Mouse (Mus musculus) yolk sac, embryonic 10.5 days (tissue): ENCODE measurements around the gene Tnnt2.

ENCODE experiments used
- DNase-seq: peaks from one replicate; pipeline ENCODE4 v3.0.0-alpha.2; 2017; ENCODE audit warnings: low spot score

Tnnt2 gene

DNA sequence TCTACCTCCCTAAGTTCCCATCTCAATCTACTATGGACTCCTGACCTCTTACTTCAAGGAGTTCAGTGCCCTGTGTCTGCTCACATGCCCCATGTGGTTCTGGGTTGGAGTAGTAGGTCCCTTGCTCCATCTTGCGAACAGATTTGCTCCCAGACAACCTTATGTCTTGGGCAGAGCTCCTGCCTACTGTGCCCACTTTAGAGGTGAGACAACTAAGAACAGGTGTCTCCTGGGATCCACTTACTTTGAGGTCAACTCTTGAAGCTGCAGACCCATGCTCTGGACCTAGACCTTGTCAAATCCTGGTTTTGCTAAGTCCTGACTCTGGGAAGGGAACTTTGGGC is 19.2 kb downstream of the Tnnt2 start:
- DNase-seq, result no peak

DNA sequence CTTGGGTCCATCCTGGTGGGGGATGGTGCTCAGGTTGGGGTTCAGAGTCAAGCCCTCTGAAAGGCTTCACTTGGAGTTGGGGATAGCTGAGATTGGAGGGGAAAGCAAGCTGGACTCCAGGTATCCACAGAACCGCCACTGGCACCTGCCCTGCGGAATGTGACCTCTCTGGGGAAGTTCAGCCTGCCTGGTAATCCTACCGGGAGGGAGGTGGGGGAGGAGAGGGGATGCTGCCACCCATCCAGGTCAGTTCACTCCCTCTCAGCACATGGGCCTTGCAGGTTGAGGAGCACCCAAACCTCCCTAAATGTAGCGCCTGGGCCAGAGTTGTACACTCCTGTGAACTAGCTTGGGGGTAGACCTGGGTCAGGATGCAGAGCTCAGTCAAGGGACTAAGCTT is 19.9 kb downstream of the Tnnt2 start:
- no peak for DNase-seq

DNA sequence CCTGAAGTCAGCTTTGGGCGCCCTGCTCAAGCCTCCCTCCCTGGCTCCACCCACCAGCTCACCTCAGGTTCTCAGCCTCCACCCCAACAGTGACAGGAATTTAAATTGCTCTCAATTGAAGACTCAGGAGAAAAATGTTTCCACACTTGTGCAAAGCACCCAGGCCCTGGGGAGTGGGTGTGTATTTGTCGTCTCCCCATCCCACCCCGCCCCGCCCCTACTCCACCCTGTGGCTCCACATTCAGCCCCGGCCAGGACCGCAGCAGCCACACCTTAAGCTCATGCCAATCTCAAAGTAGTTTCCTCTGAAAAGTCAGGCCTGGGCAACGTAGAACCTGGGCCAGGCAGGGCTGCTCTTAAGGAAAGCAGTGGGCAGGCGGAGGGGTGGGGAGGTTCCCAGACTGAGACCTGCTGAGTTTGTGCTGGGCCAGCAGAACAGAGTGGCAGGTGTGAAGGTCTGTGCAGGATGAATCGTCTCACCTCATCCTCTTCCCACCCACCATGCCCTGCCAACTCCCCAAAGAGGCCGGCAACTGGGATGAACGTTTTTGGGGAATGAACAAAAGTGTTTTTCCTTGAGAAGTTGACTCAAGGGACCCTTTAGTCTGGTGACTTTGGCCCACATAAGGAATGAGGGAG is 21.1 kb downstream of the Tnnt2 start:
- DNase-seq, result no peak

DNA sequence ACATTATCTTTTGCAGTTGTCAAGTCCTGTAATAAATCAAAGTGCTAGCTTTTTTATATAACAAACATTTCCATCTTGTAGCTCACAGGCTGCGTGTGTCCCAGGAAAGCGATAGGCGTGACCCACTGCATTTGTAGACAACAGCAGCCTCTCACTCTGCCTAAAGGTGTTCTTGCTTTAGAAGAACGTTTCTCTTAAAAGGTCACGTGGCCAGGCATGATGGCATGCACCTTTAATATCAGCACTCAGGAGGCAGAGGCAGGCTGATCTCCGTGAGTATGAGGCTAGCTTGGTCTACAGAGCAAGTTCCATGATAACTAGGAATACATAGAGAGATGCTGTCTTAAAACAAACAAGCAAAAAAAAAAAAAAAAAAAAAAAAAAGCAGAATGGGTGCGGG is 22.4 kb downstream of the Tnnt2 start:
- no peak for DNase-seq

DNA sequence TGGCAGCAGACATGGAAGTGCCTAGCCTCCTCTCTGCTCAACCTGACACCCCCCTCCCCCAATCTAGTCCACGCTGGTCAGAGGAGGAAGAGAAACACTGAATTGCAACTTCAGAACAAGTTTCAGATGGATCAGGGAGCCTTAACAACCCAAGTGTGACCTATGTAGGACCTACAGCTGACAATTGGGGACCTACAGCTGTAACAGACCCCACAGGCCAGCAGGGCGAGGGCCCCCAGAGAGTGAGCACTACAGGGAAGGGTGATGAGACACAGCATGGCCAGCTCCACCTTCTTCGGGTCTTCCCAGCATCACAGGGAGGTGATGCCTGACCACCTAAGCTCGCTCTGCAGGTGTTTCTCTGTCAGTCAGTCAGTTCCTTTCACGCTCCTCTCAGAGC is 24.9 kb downstream of the Tnnt2 start:
- DNase-seq, result no peak

DNA sequence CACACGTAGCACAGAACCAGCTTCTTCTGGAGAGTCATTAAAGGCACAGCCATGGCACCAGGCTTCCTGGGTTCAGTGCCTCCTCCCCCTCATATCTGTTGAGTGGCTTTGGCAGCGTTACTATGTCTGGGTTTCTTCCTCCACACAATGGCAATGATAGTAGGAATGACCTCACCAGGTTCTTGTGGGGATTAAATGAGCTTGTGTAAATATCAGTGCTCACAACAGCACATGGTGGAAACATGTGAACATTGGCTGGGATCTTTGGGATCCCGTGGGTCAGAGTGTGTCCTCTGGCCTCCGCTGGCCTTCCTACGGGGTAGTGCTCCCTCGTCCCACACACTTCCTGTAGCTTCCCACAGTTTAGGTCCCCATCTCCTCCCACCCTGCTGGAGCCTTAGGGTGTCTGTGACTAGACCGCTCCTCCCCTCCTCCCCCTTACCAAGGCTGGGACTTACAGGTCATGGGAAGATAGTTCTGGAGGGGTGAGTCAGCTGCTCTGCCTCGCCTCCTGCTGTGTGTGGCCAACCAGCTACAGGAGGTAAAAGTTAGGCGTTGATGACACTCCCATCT is 25.9 kb downstream of the Tnnt2 start:
- no peak for DNase-seq

DNA sequence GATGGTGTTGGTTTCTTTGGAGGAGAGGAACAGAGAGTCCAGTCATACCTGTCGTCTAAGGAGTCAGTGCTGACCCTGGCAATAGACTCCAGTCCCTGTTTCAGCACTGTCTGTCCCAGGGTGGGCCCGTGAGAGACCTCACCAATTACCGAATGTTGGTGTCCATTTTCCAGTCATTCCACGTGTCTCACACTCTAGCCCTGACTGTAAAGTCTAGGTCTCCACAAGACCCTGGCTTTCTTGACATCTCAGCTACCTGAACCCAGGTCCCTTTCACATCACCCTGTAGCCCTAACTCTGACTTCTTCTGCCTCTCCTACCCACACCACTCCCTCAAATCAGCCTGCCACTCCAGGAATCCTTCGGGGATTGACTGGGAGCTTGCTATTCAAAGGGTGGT is 26.4 kb downstream of the Tnnt2 start:
- no peak for DNase-seq

DNA sequence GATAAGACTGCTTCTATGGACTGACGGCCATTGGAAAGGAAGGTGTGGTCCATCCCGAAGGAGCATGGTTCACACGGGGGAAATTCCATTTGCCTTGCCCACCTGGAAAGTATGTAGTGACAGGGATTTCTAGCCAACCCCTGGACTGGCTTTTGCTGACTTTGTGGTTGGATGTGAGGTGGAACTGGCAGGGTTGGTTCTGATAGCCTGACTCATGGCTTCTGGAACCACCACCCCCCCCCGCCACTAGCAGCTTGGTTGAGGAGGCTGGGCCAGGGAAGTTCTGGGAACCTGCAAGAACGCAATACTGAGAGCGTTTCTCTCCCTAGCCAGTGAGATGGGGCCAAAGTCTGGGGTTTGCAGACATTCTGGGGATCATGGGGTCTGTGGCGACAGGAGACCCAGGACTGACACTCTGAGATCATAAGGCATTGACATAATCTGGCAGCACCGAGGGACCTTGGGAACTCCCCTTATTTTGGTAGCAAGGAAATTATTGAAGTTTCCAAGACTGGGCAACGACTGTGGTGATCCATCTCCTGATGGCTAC is 27.7 kb downstream of the Tnnt2 start:
- DNase-seq, result no peak

DNA sequence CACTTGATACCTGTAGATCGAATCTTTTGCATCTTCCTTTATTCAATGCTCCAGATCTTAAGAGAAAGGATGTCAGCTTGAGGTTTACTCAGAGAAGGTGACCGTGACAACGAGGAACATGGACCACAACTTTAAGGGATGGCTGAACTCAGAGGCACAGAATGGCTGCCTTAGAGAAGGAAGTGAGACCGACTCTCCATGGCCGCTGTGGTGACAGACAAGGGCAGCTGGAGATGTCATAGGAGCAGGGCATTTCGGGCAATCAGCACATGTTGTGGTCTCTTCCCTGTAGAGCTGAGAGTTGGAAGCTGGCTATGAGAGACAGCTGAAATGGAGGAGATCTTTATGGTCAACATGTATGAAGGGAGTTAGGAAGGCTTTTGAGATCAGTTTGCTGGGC is 28.7 kb downstream of the Tnnt2 start:
- no peak for DNase-seq

DNA sequence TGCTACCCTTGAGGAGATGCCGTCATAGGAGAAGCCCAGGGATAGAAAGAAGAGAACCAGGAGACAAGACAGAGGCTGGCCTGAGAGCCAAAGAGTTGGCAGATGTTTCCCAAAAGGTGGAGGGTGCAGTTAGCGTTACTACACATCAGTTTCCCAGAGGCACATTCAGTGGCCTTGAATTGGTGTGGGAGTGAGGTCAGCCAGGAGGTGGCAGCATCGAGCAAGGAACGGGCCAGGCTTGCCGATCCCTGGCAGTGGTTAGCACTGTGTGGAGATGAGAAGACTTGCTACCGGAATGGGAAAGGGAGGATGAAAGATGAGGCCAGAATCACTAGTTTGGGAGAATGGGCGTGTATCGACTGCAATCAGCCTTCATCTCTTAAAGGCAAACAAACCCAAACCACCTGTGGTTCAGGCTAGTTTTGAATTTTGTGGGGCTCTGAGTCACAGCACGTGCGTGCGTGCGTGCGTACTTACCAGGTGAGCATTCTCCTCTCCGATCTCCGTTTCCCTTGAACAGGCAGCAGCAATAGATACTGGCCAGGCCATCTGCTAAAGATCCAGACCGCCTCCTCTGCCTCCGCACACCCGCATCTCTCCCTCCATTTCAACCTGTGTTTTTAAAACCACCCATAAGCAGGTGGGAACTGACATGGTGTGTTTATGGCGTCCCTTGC is 29.5 kb downstream of the Tnnt2 start:
- DNase-seq, result peak; percentile 56

DNA sequence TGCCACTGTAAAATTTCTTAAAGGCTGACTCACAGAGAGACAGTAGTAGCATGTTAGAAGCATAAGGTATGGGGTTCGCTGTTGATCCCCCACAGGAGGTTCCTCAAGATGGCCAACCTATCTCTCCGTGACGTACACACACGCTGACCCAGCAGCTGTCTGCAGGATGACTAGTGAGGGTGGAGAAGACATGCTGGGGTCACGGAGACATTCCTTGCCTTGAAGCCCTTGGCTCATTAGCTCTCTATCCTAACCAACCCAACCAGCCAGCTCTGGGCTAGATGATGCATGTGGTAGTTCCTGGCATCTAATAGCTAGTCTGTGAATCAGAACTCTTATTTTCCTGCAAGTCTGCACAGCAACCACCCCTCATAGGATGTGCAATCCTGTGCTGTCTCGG is 32.4 kb downstream of the Tnnt2 start:
- no peak for DNase-seq

DNA sequence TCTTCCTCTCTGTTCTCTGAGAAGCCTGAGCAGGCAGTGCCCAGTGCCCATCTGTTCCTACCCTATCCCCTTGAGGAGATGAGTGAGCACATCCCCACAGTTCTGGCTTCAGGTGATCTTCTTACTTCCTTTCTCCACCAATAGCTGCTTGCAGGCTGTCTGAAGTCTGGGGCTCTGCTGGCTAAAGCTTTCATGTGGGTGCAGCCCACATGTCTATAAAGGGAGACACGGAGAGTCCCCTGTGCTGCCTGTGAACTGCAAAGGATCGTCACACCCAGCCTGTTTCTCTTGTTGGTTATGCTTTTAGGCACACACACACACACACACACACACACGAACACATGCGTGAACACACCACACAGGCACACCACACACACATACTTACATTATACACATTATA is 36.8 kb downstream of the Tnnt2 start:
- no peak for DNase-seq

DNA sequence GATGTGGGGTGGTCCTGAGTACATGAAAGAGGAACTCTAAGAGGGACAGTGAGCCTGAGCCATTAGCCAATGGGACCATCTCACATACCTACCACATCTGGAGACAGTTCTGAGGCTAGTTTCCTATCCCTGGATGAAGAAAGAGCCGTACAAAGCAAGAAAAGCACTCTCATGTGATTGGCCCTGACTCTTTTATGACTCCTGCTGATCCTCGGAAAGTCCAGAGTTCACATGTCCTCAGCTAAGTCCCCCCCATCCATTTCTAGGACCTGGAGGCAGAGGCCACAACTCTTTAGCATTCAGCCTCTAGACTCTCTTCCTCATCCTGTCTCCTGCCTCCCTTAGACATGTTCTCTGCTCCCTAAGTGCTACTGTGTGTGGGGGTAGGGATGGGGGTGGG is 41.1 kb downstream of the Tnnt2 start:
- DNase-seq, result no peak

DNA sequence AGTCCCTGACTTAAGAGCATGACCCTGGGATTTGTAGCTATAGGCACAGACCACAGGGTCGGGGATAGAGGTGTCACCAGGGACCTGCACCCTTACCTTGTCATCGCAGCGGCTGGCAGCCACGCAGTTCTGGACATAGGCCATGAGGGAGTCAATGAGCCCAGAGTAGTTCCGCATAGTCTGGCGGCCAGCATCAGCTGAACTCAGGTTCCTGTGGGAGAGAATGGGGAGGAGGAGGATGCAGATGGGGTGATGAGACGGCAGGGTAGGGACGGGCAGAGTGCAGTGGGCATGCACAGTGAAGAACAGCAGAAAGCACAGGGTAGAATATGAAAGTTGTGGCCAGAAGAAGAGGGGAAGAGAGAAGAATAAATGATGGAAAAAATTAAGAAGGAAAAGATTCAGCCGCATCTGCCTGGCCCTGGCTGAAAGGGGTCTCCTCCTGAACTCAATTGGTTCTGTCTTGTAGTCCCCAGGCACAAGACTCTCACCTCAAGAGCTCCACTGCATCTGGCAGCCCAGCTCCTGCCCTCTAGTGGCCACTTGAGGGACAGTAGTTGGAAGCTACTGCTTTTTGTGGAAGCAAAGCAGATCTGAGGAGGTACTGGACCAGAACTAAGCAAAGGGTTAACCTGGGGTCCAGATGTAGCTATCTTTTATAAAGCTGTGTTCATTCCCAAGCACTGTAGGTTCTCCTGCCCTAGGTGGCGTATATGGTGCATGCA is 46.4 kb downstream of the Tnnt2 start:
- peak; percentile 32 for DNase-seq

DNA sequence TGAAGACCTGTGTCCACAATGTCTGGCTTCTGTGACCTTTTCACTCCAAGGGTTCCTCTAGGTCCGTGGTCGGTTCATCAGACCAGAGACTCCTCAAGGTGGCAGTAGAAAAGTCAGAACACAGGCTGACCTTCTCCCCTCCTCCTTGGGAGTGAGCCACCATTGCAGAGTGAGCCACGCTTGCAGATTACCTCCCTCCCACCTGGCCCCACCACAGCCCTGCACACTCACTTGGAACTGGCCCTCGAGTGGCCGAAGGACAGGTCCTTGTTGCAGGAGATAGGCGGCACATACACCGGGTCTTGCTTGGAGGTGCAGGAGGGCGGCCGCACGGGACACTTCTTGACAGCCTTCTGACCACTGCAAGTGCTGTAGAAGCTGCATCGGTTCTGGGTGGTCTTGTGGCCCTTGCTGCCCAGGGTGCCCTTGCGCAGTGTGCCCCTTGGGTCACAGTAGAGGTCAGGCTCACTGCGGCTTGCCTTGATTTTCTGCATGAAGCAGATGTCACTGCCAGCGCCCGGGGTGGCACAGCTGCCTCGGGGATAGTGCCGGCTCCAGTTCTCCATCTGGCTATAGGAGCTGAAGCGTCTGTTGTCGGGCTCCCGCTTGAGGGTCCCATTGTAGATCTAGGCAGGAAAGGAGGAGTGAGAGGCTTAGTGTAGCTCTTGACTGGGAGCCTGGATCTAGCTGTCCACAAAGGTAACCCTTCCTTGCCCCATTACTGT is 53.5 kb downstream of the Tnnt2 start:
- DNase-seq, result no peak

DNA sequence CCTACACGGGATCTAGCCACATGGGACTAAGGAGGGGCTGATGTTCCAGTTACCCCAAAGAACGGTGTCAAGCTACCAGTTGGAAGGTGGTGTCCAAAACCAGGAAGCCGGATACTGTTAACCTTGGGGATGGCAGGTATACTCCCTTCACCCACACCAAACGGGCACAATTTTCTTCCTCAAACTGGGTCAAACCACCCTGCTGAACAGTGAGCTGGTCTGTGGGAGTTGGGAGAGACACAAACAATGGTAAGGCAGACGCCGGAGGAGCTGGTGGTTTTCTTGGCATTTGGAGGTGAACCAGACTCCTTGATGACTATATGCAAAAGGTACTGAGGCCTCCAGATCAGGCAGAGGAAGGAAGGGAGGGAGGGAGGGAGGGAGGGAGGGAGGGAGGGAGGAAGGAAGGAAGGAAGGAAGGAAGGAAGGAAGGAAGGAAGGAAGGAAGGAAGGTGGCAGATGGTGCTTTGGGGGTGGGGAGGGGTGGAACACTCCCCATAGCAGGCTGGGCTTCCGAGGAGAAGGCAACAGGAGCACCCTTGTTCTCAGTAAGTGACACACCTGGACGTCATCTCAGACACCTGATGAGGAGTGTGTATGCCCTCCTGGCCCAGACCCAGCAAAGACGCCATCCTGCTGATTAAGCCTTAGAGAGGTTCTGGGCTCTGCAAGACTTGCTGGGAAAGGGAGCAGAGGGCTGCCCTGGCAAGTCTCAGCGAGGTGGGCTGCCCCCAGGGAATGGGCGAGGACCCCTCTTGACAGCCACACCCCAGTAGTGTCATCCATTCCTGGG is 55.5 kb downstream of the Tnnt2 start:
- DNase-seq, result no peak

DNA sequence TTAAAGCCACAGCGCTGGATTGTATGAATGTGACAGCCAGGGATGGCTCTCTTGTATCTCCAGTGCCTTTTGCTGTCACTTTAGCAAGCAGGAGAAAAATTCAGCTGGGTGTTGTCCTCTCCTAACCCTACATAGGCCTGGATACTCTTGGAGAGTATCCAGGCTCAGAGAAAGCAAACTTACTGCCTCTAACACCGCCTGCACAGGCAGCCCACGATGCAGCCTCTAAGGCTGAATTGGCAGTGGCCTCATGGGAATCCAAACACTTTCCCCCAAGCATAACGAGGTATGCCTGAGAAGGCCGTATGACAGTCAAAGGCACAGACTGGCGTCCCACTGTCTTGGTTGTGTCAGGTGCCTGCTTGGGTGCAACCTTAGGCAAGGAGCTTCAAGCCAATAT is 56.1 kb downstream of the Tnnt2 start:
- no peak for DNase-seq

DNA sequence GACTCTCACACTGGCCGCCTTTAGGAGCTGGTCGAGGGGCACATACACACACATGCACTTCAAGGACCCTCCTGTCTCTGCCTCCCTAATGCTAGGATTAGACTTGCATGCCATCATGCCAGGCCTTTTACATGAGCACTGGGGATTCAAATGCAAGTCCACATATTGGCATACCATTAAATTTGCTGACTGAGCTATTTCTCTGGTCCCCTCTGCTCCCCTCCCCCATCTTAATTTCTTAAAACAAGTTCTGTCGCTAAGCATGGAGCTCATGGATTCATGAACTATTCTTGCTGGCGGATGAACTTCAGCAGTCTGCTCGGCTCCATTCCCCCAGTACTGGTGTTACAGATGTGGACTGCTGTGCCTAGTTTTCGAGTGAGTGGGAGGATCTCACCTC is 56.6 kb downstream of the Tnnt2 start:
- DNase-seq, result no peak

DNA sequence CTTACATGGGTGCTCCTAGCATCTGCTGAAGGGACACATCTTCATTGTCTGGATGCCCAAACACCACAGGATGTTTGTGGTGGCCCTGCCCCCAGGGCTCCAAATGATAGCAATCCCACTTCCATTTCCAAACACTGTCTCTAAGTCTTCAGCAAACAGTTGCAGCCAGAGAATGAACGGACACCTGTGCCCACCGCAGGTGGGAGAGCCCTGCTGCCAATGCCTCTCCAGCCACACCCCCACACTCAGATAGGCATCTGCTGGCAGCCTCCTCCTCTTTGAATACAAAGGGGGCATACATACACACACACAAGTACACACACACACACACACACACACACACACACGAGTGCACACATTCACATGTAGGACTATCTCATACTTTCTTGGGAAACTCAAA is 57.2 kb downstream of the Tnnt2 start:
- no peak for DNase-seq

DNA sequence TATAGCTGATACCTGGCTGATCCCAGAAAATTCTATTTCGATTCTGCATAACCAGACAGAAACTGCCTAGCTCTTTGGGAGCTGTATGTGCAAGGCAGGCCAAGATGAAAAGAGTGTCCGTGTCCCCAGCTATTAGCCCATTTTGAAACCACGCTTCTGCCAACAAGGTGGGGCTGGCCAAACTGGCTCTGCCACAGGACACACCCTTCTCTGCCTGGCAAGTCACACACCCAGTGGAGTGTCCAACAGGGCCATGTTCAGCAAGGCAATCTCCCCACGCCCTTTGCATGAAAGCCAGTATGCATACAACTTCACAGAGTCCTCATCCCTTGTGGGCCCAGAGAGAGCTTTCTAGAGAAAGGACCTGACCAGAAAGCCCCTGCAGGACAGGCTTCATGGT is 59.2 kb downstream of the Tnnt2 start:
- no peak for DNase-seq

DNA sequence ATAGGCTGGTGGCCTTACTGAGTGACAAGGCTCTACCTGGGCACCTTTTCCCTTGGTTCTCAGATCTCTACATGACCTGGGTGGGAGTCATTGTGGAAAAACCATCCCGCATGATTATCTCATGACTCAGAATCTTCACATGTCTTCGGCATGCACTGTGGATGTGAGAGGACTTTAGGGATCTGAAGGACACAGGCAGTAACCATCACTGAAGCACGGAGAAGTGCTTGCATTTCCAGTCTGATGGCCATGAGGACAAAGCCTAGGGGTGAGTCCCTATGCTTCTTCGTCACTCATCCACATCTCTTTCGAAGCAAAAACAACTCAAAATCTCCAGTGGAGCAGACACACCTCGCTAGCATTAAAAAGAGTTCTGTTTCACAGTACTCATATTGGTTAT is 63.1 kb downstream of the Tnnt2 start:
- DNase-seq, result no peak
